Mouse (Mus musculus) lung, postnatal 4 days (tissue): ENCODE measurements around the gene Gm21680.
"Not testable (repeated sequence)": the region's sequence is repeated elsewhere in the genome, so short reads cannot be mapped to it uniquely, and the experiment has no call there.

ENCODE experiments used
- DNase-seq, 2 experiments: peaks; one replicate each; pipeline ENCODE4 v3.0.0; 2021

Gm21680 gene

DNA sequence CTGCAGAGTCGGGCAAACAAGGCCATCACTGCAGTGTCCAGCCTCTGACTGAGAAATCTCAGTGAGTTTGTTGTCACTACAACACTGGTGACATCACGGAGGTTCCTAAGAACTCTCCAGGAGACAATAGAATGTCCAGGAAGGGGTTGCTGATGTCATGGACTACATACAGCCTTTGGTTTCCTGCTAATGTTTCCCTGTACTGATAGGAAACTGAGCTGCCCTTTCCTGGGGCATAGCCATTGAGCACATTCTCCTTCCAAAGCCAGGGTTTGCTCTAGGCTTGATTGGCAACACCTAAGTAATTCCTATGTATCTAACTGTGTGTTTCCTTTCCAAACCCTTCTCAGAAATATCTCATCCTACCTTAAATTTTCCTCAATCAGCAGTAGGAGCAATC is at the start of gene Gm21680:
Gm21680 (minus strand) TSS at position 101 of the 400 bp plus-strand sequence.
- not testable (repeated sequence) for DNase-seq

DNA sequence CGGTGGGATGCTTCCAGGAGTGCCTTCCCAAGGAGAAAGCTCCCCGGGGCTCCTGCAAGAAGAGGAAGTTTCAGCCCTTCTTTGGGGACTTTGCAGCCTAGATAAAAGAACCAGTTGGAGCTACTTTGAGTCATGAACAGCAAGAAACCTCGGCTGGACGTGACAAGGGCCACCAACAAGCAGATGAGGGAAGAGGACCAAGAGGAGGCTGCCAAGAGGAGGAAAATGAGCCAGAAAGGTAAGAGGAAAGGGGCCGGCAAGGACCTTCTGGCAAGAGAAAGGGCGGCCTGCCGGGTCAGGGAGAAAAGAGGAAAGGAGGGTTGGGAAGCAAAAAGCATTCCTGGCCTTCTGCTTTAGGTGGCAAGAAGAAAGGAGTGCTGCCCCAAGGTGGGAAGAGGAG is 35.2 kb upstream of the Gm21680 start:
- DNase-seq: not testable (repeated sequence)

DNA sequence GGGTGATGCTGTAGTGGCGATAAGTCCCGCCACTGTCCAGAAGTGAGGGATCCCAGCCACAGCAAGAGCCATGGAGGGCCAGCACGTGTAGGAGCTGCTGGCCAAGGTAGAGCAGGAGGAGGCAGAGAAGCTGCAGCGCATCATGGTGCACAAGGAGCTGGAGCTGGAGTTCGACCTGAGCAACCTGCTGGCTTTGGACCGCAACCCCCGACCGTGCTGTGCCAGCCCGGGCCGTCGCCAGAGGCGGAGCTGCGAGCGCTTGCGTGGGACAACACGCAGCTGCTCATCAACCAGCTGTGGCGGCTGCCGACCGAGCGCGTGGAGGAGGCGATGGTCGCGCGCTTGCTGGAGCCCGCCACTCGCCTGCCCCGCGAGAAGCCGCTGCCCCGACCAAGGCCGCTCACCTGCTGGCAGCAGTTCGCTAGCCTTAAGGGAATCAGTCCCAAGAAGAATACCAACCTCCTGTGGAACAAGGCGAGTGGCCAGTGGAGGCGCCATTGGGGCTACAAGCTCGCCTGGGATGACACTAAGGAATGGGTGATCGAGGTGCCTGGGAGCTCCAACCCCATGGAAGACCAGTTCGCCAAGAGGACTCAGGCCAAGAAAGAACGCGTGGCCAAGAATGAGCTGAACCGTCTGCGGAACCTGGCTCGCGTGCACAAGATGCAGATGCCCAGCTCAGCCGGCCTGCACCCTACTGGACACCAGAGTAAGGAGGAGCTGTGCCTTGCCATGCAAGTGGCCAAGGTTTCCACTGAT is 34.7 kb upstream of the Gm21680 start:
- peak in 1 of 2 experiments; percentile 20 for DNase-seq

DNA sequence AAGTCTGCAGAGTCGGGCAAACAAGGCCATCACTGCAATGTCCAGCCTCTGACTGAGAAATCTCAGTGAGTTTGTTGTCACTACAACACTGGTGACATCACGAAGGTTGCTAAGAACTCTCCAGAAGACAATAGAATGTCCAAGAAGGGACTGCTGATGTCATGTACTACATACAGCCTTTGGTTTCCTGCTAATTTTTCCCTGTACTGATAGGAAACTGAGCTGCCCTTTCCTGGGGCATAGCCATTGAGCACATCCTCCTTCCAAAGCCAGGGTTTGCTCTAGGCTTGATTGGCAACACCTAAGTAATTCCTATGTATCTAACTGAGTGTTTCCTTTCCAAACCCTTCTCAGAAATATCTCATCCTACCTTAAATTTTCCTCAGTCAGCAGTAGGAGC is 32.2 kb upstream of the Gm21680 start, which contains the start of gene Gm1979:
Gm1979 (minus strand) TSS at position 101 of the 400 bp plus-strand sequence.
- DNase-seq: not testable (repeated sequence)

DNA sequence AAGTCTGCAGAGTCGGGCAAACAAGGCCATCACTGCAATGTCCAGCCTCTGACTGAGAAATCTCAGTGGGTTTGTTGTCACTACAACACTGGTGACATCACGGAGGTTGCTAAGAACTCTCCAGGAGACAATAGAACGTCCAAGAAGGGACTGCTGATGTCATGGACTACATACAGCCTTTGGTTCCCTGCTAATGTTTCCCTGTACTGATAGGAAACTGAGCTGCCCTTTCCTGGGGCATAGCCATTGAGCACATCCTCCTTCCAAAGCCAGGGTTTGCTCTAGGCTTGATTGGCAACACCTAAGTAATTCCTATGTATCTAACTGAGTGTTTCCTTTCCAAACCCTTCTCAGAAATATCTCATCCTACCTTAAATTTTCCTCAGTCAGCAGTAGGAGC is 16.1 kb upstream of the Gm21680 start, which contains the start of gene Gm21698:
Gm21698 (minus strand) TSS at position 101 of the 400 bp plus-strand sequence.
- DNase-seq: not testable (repeated sequence)

DNA sequence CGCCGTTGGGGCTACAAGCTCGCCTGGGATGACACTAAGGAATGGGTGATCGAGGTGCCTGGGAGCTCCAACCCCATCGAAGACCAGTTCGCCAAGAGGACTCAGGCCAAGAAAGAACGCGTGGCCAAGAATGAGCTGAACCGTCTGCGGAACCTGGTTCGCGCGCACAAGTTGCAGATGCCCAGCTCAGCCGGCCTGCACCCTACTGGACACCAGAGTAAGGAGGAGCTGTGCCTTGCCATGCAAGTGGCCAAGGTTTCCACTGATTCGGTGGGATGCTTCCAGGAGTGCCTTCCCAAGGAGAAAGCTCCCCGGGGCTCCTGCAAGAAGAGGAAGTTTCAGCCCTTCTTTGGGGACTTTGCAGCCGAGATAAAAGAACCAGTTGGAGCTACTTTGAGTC is 15.4 kb downstream of the Gm21680 start:
- DNase-seq: not testable (repeated sequence)

DNA sequence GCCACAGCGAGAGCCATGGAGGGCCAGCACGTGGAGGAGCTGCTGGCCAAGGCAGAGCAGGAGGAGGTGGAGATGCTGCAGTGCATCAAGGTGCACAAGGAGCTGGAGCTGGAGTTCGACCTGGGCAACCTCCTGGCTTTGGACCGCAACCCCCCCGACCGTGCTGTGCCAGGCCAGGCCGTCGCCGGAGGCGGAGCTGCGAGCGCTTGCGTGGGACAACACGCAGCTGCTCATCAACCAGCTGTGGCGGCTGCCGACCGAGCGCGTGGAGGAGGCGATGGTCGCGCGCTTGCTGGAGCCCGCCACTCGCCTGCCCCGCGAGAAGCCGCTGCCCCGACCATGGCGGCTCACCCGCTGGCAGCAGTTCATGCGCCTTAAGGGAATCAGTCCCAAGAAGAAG is 15.9 kb downstream of the Gm21680 start:
- not testable (repeated sequence) for DNase-seq

DNA sequence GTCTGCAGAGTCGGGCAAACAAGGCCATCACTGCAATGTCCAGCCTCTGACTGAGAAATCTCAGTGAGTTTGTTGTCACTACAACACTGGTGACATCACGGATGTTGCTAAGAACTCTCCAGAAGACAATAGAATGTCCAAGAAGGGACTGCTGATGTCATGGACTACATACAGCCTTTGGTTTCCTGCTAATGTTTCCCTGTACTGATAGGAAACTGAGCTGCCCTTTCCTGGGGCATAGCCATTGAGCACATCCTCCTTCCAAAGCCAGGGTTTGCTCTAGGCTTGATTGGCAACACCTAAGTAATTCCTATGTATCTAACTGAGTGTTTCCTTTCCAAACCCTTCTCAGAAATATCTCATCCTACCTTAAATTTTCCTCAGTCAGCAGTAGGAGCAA is 18.1 kb downstream of the Gm21680 start, which contains the start of gene Gm21671:
Gm21671 (minus strand) TSS at position 101 of the 400 bp plus-strand sequence.
- DNase-seq: not testable (repeated sequence)

DNA sequence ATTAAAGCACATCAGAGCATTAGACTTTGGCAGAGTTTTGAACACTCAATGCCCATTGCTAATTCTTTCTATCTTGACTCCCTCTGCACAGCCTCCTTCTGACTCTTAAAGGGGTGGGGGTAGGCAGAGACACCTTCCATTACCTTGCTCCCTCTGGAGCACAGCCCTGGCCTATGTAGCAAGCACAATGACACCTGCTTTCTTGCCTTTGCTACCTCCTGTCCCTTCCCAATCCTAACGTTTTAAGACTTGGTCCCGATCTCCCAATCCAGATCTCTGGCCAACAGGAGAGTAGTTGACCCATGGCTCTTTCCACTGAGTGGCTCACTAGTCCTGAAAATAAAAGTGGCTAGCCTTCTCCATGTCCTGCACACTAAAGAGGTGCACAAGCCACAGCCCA is 27.1 kb downstream of the Gm21680 start:
- DNase-seq: not testable (repeated sequence)

DNA sequence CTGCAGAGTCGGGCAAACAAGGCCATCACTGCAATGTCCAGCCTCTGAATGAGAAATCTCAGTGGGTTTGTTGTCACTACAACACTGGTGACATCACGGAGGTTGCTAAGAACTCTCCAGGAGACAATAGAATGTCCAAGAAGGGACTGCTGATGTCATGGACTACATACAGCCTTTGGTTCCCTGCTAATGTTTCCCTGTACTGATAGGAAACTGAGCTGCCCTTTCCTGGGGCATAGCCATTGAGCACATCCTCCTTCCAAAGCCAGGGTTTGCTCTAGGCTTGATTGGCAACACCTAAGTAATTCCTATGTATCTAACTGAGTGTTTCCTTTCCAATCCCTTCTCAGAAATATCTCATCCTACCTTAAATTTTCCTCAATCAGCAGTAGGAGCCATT is 30.2 kb downstream of the Gm21680 start, which contains the start of gene Gm21663:
Gm21663 (minus strand) TSS at position 101 of the 400 bp plus-strand sequence.
- not testable (repeated sequence) for DNase-seq
